Mouse (Mus musculus): ENCODE measurements around the gene Tm6sf1.

GRCm38 (mm10) chr7:81827806-81828667 lies 30.8 kb upstream of the Tm6sf1 start:
- TF ChIP-seq POLR2A (IDR thresholded peaks at IDR 0.05; ENCODE audit: insufficient read depth, low read depth, low read length) = no peak
- TF ChIP-seq CTCF (IDR thresholded peaks at IDR 0.05) = no peak
